In genomic region chr4:132088921-132089320, GRCm38 (mm10) we compare ENCODE assay signal across 8 mouse cellular contexts. TPM values are rescaled to one million over a fixed set of nuclear protein-coding genes. Genes with fewer than 3 reads are reported as not detected.
DNase-seq lines count a peak whose midpoint lies in the region; TF ChIP-seq lines count a peak whose summit lies in the region.

No protein-coding gene starts in this region.

- TF ChIP-seq POLR2A in kidney, adult 2 months (IDR thresholded peaks at IDR 0.05; ENCODE audit: low read depth, low read length), result no peak
- no peak for TF ChIP-seq POLR2A in lung, adult 2 months (IDR thresholded peaks at IDR 0.05; ENCODE audit: borderline replicate concordance, extremely low read depth, low read depth, low read length)

- no peak overlapping the region for H3K4me3 ChIP-seq in heart, embryonic 10.5 days
- H3K4me3 ChIP-seq in kidney, adult 2 months (ENCODE audit: insufficient read depth, low read depth, low read length), result no peak overlapping the region
- H3K4me3 ChIP-seq in lung, adult 2 months (replicated peaks; ENCODE audit: extremely low read depth, low read depth, low read length), result no peak overlapping the region

- H3K9me3 ChIP-seq in heart, embryonic 10.5 days, result no peaks in the 10 kb centered on the region

- H3K27me3 ChIP-seq in heart, embryonic 10.5 days (ENCODE audit: insufficient read depth, poor library complexity, severe bottlenecking), result no peaks in the 10 kb centered on the region
- H3K27me3 ChIP-seq in kidney, adult 2 months (replicated peaks; ENCODE audit: control insufficient read depth, insufficient read depth, low read length), result no peaks in the 10 kb centered on the region

- peaks cover 7% of the 10 kb centered on the region for H3K4me1 ChIP-seq in heart, embryonic 10.5 days
- H3K4me1 ChIP-seq in kidney, adult 2 months (ENCODE audit: control insufficient read depth, insufficient read depth, low read length), result no peaks in the 10 kb centered on the region
- H3K4me1 ChIP-seq in lung, adult 2 months (ENCODE audit: control insufficient read depth, insufficient read depth, low read length), result no peaks in the 10 kb centered on the region

- WGBS in heart, embryonic 10.5 days, result 20% methylated on average over 7 of the region's 7 CpGs
- 14% methylated on average over 7 of the region's 7 CpGs for WGBS in kidney, adult 2 months
- WGBS in lung, adult 2 months, result 13% methylated on average over 7 of the region's 7 CpGs

- DNase-seq in heart, adult 18-20 months, result peak; percentile 47 to 76
- DNase-seq in heart, embryonic 10.5 days (ENCODE audit: low spot score), result no peak
- peak; percentile 50 for DNase-seq in urinary bladder, postnatal 25 days (ENCODE audit: low spot score)
- no peak for DNase-seq in urinary bladder, adult 18-20 months (ENCODE audit: low spot score in 2 of 2)
- peak; percentile 68 to 71 for DNase-seq in cerebellum, postnatal 36 days
- DNase-seq in kidney, adult 2 months, result peak; percentile 61
- DNase-seq in lung, adult 2 months, result no peak
- peak; percentile 39 for DNase-seq in right cerebral cortex, postnatal 25 days

- TF ChIP-seq CTCF in kidney, adult 2 months (conservative IDR thresholded peaks at IDR 0.05; ENCODE audit: insufficient read depth, insufficient read length, low read depth, low read length), result peak; percentile 99
- peak; percentile 96 for TF ChIP-seq CTCF in lung, adult 2 months (IDR thresholded peaks at IDR 0.05; ENCODE audit: insufficient read depth, low read length)

- H3K36me3 ChIP-seq in heart, embryonic 10.5 days, result no peaks in the 10 kb centered on the region
- no peaks in the 10 kb centered on the region for H3K36me3 ChIP-seq in kidney, adult 2 months (ENCODE audit: control insufficient read depth, insufficient read depth, low read length)

- H3K27ac ChIP-seq in heart, embryonic 10.5 days, result no peak overlapping the region
- H3K27ac ChIP-seq in kidney, adult 2 months (ENCODE audit: insufficient read depth, low read depth, low read length), result no peak overlapping the region

RNA-seq across cellular contexts. Expression of gene Epb41, which starts 13.8 kb away (rescaled TPM):
- total RNA-seq in heart, adult 18-20 months (2021), result 100 to 1,000 TPM; 110 to 142 TPM
- 73.5 and 78.8 TPM in 2 replicates for polyA plus RNA-seq in heart, embryonic 10.5 days (2016; fragmentation: Nextera tagmentation; extraction: Ambion mirVana)
- polyA plus RNA-seq in kidney, adult 2 months (2012; rRNA removed), result 69.8 and 73.8 TPM in 2 replicates
- polyA plus RNA-seq in lung, adult 2 months (2012; rRNA removed), result 38.3 and 45.3 TPM in 2 replicates

RNA-seq across cellular contexts. Expression of gene Gm10300, which starts 14.4 kb away (rescaled TPM):
- under 1 TPM in 1 of 2 experiments, not detected in 1; 0.13 TPM for total RNA-seq in heart, adult 18-20 months (2021)
- 0.10 TPM in 1 of 2 replicates, not detected in the other for polyA plus RNA-seq in heart, embryonic 10.5 days (2016; fragmentation: Nextera tagmentation; extraction: Ambion mirVana)
- polyA plus RNA-seq in kidney, adult 2 months (2012; rRNA removed), result 0.09 and 0.27 TPM in 2 replicates
- 0.07 and 0.25 TPM in 2 replicates for polyA plus RNA-seq in lung, adult 2 months (2012; rRNA removed)

RNA-seq across cellular contexts. Expression of gene Oprd1, which starts 55.4 kb away (rescaled TPM):
- under 1 TPM; 0.17 to 0.18 TPM for total RNA-seq in heart, adult 18-20 months (2021)
- 1.00 and 1.1 TPM in 2 replicates for polyA plus RNA-seq in heart, embryonic 10.5 days (2016; fragmentation: Nextera tagmentation; extraction: Ambion mirVana)
- polyA plus RNA-seq in kidney, adult 2 months (2012; rRNA removed), result 0.01 and 0.19 TPM in 2 replicates
- 0.11 TPM in 2 replicates for polyA plus RNA-seq in lung, adult 2 months (2012; rRNA removed)

Comparison
In these comparisons a context has a peak if more than half of its experiments do, and no peak if none do; other contexts are left out.
1. DNase-seq: peak in heart, adult 18-20 months (2 of 2), urinary bladder, postnatal 25 days (single experiment), cerebellum, postnatal 36 days (2 of 2), kidney, adult 2 months (single experiment) and right cerebral cortex, postnatal 25 days (single experiment); none in heart, embryonic 10.5 days (single experiment), urinary bladder, adult 18-20 months (0 of 2) and lung, adult 2 months (single experiment).